In genomic region chr10:93165416-93166381, GRCm38 (mm10) we compare ENCODE assay signal across 8 mouse cellular contexts. TPM values are rescaled to one million over a fixed set of nuclear protein-coding genes. Genes with fewer than 3 reads are reported as not detected.
DNase-seq lines count a peak whose midpoint lies in the region; ATAC-seq lines count a peak whose summit lies in the region.

No protein-coding gene starts in this region.

- intact Hi-C loops in left cerebral cortex, postnatal 10 days (cut with DNase I) = loop anchor here (10.0 kb wide), 2 partner anchors 91 to 289 kb away; partner anchors contain the start of gene Lta4h
- intact Hi-C loops in left cerebral cortex, postnatal 36 days (cut with DNase I) = loop anchor here (10.0 kb wide), 1 partner anchor 81 kb away; the partner anchor contains the start of gene Cfap54

- no peaks in the 10 kb centered on the region for H3K9me3 ChIP-seq in intestine, embryonic 16.5 days (ENCODE audit: control insufficient read depth, low read length)

- no peaks in the 10 kb centered on the region for H3K36me3 ChIP-seq in intestine, embryonic 16.5 days (ENCODE audit: control insufficient read depth, insufficient read depth, low read length)

- H3K27me3 ChIP-seq in intestine, embryonic 16.5 days (replicated peaks; ENCODE audit: control insufficient read depth, insufficient read depth, low read length) = no peaks in the 10 kb centered on the region

- H3K4me1 ChIP-seq in intestine, embryonic 16.5 days (ENCODE audit: control insufficient read depth, insufficient read depth, low read length) = peaks cover 7% of the 10 kb centered on the region

- H3K9ac ChIP-seq in intestine, embryonic 16.5 days (ENCODE audit: low read depth, low read length) = no peak overlapping the region

- 35% methylated on average over 14 of the region's 14 CpGs for WGBS in intestine, embryonic 16.5 days

- peak overlapping the region; percentile 48 for H3K27ac ChIP-seq in intestine, embryonic 16.5 days (ENCODE audit: low read length)

- no peak overlapping the region for H3K4me3 ChIP-seq in intestine, embryonic 16.5 days (ENCODE audit: low read length)

- peak; percentile 38 to 42 for DNase-seq in B cell, adult 2 months
- DNase-seq in CD4-positive, CD25-positive, alpha-beta regulatory T cell, adult 2 months (ENCODE audit: low read depth, low spot score) = peak; percentile 65
- DNase-seq in natural killer cell, adult 2 months (ENCODE audit: low spot score in 2 of 2) = peak; percentile 39 to 58
- DNase-seq in left cerebral cortex, postnatal 10 days (ENCODE audit: extremely low spot score in 1 of 2, low spot score in 2 of 2) = no peak
- DNase-seq in adrenal gland, adult 8-10 months = no peak
- no peak for DNase-seq in left cerebral cortex, postnatal 36 days (ENCODE audit: low spot score in 2 of 2)

- peak overlapping the region; percentile 15; the same call in 1 of the 2 replicates for H3K4me2 ChIP-seq in intestine, embryonic 16.5 days (ENCODE audit: low read depth, low read length)

- 0 out of 2 replicates have a peak, but pooled peaks have one; percentile 48 for ATAC-seq in erythroblast, adult 5-6 weeks (replicated peaks; ENCODE audit: low FRiP score, poor library complexity, severe bottlenecking)
- ATAC-seq in intestine, embryonic 16.5 days = no peak

RNA-seq across cellular contexts. Expression of gene Cdk17, which starts 5.0 kb away (rescaled TPM):
- total RNA-seq in erythroblast, adult 5-6 weeks (2015; ENCODE audit: low replicate concordance) = 21.7 and 27.5 TPM in 2 replicates
- 26.2 and 35.1 TPM in 2 replicates for total RNA-seq in erythroblast, adult 5-6 weeks (2017; ENCODE audit: low replicate concordance)
- 8.3 and 8.9 TPM in 2 replicates for polyA plus RNA-seq in intestine, embryonic 16.5 days (2015; fragmentation: Nextera tagmentation; extraction: Ambion mirVana)
- 100 to 1,000 TPM; 141 to 150 TPM for total RNA-seq in left cerebral cortex, postnatal 10 days (2021)
- 10 to 100 TPM; 24.6 to 30.2 (median 28.1) TPM for total RNA-seq in adrenal gland, adult 8-10 months (2022)
- 100 to 1,000 TPM; 234 to 248 TPM for total RNA-seq in left cerebral cortex, postnatal 36 days (2021)

Comparison
In these comparisons a context has a peak if more than half of its experiments do, and no peak if none do; other contexts are left out.
1. DNase-seq: peak in B cell, adult 2 months (2 of 2), CD4-positive, CD25-positive, alpha-beta regulatory T cell, adult 2 months (single experiment) and natural killer cell, adult 2 months (2 of 2); none in left cerebral cortex, postnatal 10 days (0 of 2), adrenal gland, adult 8-10 months (single experiment) and left cerebral cortex, postnatal 36 days (0 of 2).